8 mouse cellular contexts compared by ENCODE assay signal in the genomic region with DNA sequence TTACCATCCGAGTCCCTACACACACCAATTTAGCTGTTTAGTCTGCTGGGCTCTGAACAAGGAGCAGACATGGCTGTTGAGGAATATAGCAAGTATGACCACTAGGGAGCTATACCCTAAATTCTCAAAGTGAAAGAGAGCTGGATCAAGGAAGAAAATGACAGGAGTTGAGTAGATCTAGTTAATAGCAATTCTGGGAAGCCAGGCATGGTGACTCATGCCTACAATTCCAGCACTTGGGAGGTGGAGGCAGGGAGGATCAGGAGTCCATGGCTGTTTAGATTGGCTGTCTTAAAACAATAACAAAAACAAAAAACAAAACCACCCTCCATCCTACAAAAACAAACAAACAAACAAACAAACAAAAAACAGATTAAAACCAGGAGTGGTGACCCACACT. TPM values are rescaled to one million over a fixed set of nuclear protein-coding genes. Genes with fewer than 3 reads are reported as not detected.
DNase-seq lines count a peak whose midpoint lies in the region; ATAC-seq and TF ChIP-seq lines count a peak whose summit lies in the region.

No protein-coding gene starts in this region.

- no peak for DNase-seq in liver, embryonic 11.5 days (ENCODE audit: low spot score)
- no peak for DNase-seq in liver
- DNase-seq in layer of hippocampus, postnatal 14 days (ENCODE audit: low spot score in 2 of 2), result no peak
- DNase-seq in urinary bladder, adult 18-20 months (ENCODE audit: low spot score in 2 of 2), result no peak

- no peak for TF ChIP-seq CTCF in intestine, postnatal 0 days (IDR thresholded peaks at IDR 0.05; ENCODE audit: low read depth)

- peak overlapping the region; percentile 78 for H3K4me2 ChIP-seq in liver, embryonic 11.5 days
- peak overlapping the region; percentile 88 for H3K4me2 ChIP-seq in embryonic facial prominence, embryonic 13.5 days
- peak overlapping the region; percentile 88 for H3K4me2 ChIP-seq in intestine, postnatal 0 days (replicated peaks; ENCODE audit: low read depth)
- peak overlapping the region; percentile 67; the same call in 1 of the 2 replicates for H3K4me2 ChIP-seq in neural tube, embryonic 14.5 days (ENCODE audit: low read depth, low read length)

- H3K27me3 ChIP-seq in liver, embryonic 11.5 days (replicated peaks; ENCODE audit: control insufficient read depth, insufficient read depth, low read length), result no peaks in the 10 kb centered on the region
- peaks cover 5% of the 10 kb centered on the region for H3K27me3 ChIP-seq in embryonic facial prominence, embryonic 13.5 days
- H3K27me3 ChIP-seq in intestine, postnatal 0 days (replicated peaks; ENCODE audit: control insufficient read depth, insufficient read depth, low read length), result no peaks in the 10 kb centered on the region
- no peaks in the 10 kb centered on the region for H3K27me3 ChIP-seq in neural tube, embryonic 14.5 days (ENCODE audit: control insufficient read depth, insufficient read depth, low read length)

- no peaks in the 10 kb centered on the region for H3K36me3 ChIP-seq in liver, embryonic 11.5 days (ENCODE audit: control insufficient read depth, insufficient read depth, low read length)
- 0 out of 2 replicates have a peak, but pooled peaks cover 3% of the 10 kb centered on the region for H3K36me3 ChIP-seq in embryonic facial prominence, embryonic 13.5 days
- no peaks in the 10 kb centered on the region; the same call in 1 of the 2 replicates for H3K36me3 ChIP-seq in intestine, postnatal 0 days (ENCODE audit: control insufficient read depth, insufficient read depth)
- no peaks in the 10 kb centered on the region for H3K36me3 ChIP-seq in neural tube, embryonic 14.5 days (ENCODE audit: control insufficient read depth, insufficient read depth, low read length)

- H3K9ac ChIP-seq in liver, embryonic 11.5 days (ENCODE audit: low read depth, low read length), result no peak overlapping the region
- H3K9ac ChIP-seq in embryonic facial prominence, embryonic 13.5 days, result no peak overlapping the region
- H3K9ac ChIP-seq in intestine, postnatal 0 days (ENCODE audit: low read depth, low read length), result no peak overlapping the region
- H3K9ac ChIP-seq in neural tube, embryonic 14.5 days (replicated peaks; ENCODE audit: low read depth, low read length), result no peak overlapping the region

- no peak for ATAC-seq in liver, embryonic 11.5 days (replicated peaks; ENCODE audit: low FRiP score)
- no peak for ATAC-seq in embryonic facial prominence, embryonic 13.5 days (ENCODE audit: insufficient number of reproducible peaks, insufficient read depth, low FRiP score, low TSS enrichment, low read depth)
- no peak for ATAC-seq in intestine, postnatal 0 days
- ATAC-seq in neural tube, embryonic 14.5 days (ENCODE audit: low read depth), result no peak
- ATAC-seq in monocyte, adult 5-6 weeks (replicated peaks; ENCODE audit: insufficient number of reproducible peaks, low FRiP score, low TSS enrichment, poor library complexity, severe bottlenecking), result no peak

- 91% methylated on average over 1 of the region's 1 CpGs for WGBS in liver, embryonic 11.5 days
- WGBS in embryonic facial prominence, embryonic 13.5 days, result 69% methylated on average over 1 of the region's 1 CpGs
- WGBS in intestine, postnatal 0 days, result 86% methylated on average over 1 of the region's 1 CpGs
- 89% methylated on average over 1 of the region's 1 CpGs for WGBS in neural tube, embryonic 14.5 days

- H3K9me3 ChIP-seq in liver, embryonic 11.5 days (ENCODE audit: control insufficient read depth, low read length), result no peaks in the 10 kb centered on the region
- H3K9me3 ChIP-seq in embryonic facial prominence, embryonic 13.5 days, result no peaks in the 10 kb centered on the region
- H3K9me3 ChIP-seq in intestine, postnatal 0 days (ENCODE audit: control insufficient read depth), result no peaks in the 10 kb centered on the region
- H3K9me3 ChIP-seq in neural tube, embryonic 14.5 days (ENCODE audit: control insufficient read depth, low read length), result no peaks in the 10 kb centered on the region

- H3K27ac ChIP-seq in liver, embryonic 11.5 days (ENCODE audit: low read depth, low read length), result no peak overlapping the region
- no peak overlapping the region for H3K27ac ChIP-seq in embryonic facial prominence, embryonic 13.5 days
- H3K27ac ChIP-seq in intestine, postnatal 0 days (ENCODE audit: low read depth, low read length), result no peak overlapping the region
- H3K27ac ChIP-seq in neural tube, embryonic 14.5 days (ENCODE audit: low read depth, low read length), result no peak overlapping the region

- H3K4me1 ChIP-seq in liver, embryonic 11.5 days (replicated peaks; ENCODE audit: control insufficient read depth, insufficient read depth, low read length), result peaks cover 7% of the 10 kb centered on the region
- H3K4me1 ChIP-seq in embryonic facial prominence, embryonic 13.5 days, result peaks cover 19% of the 10 kb centered on the region
- no peaks in the 10 kb centered on the region for H3K4me1 ChIP-seq in intestine, postnatal 0 days (replicated peaks; ENCODE audit: control insufficient read depth, insufficient read depth, low read length)
- peaks cover 7% of the 10 kb centered on the region; the same call in 1 of the 2 replicates for H3K4me1 ChIP-seq in neural tube, embryonic 14.5 days (ENCODE audit: control insufficient read depth, insufficient read depth, low read length)

- no peak overlapping the region; the same call in 1 of the 2 replicates for H3K4me3 ChIP-seq in liver, embryonic 11.5 days (ENCODE audit: low read depth, low read length)
- H3K4me3 ChIP-seq in embryonic facial prominence, embryonic 13.5 days, result peak overlapping the region; percentile 85; the same call in 1 of the 2 replicates
- peak overlapping the region; percentile 86; the same call in 1 of the 2 replicates for H3K4me3 ChIP-seq in intestine, postnatal 0 days (ENCODE audit: low read depth, low read length)
- H3K4me3 ChIP-seq in neural tube, embryonic 14.5 days (ENCODE audit: low read depth, low read length), result peak overlapping the region; percentile 62; the same call in 1 of the 2 replicates

RNA-seq across cellular contexts. Expression of a gene that starts 1.2 kb away (rescaled TPM):
- polyA plus RNA-seq in liver, embryonic 11.5 days (2014; fragmentation: Nextera tagmentation; extraction: Ambion mirVana), result 7.6 and 9.1 TPM in 2 replicates
- polyA plus RNA-seq in embryonic facial prominence, embryonic 13.5 days (2015; fragmentation: Nextera tagmentation; extraction: Ambion mirVana), result 7.2 and 7.6 TPM in 2 replicates
- 4.7 and 5.2 TPM in 2 replicates for polyA plus RNA-seq in intestine, postnatal 0 days (2015; fragmentation: Nextera tagmentation; extraction: Ambion mirVana)
- 9.5 and 11.1 TPM in 2 replicates for polyA plus RNA-seq in neural tube, embryonic 14.5 days (2014; fragmentation: Nextera tagmentation; extraction: Ambion mirVana)
- total RNA-seq in layer of hippocampus, postnatal 14 days (2021), result 10 to 100 TPM; 17.0 to 17.7 TPM
- total RNA-seq in monocyte, adult 5-6 weeks (2017), result 8.9 to 19.9 TPM (median 12.6 TPM) in 3 replicates

RNA-seq across cellular contexts. Expression of a gene that starts 47.8 kb away (rescaled TPM):
- polyA plus RNA-seq in liver, embryonic 11.5 days (2014; fragmentation: Nextera tagmentation; extraction: Ambion mirVana), result 5.0 and 5.1 TPM in 2 replicates
- 6.8 and 7.2 TPM in 2 replicates for polyA plus RNA-seq in embryonic facial prominence, embryonic 13.5 days (2015; fragmentation: Nextera tagmentation; extraction: Ambion mirVana)
- 16.9 and 18.7 TPM in 2 replicates for polyA plus RNA-seq in intestine, postnatal 0 days (2015; fragmentation: Nextera tagmentation; extraction: Ambion mirVana)
- polyA plus RNA-seq in neural tube, embryonic 14.5 days (2014; fragmentation: Nextera tagmentation; extraction: Ambion mirVana), result 3.9 and 4.1 TPM in 2 replicates
- total RNA-seq in layer of hippocampus, postnatal 14 days (2021), result 10 to 100 TPM in 1 of 2 experiments, 1 to 10 TPM in 1; 9.8 to 10.1 TPM
- total RNA-seq in monocyte, adult 5-6 weeks (2017), result 59.2 to 68.0 TPM (median 67.2 TPM) in 3 replicates
